Mouse (Mus musculus) stomach, embryonic 14.5 days (tissue): ENCODE results near the gene Timp2. TPM values are rescaled to one million over a fixed set of nuclear protein-coding genes. Genes with fewer than 3 reads are reported as not detected.

Experiments
- ATAC-seq: fragments of 200-750 bp; cut with Nextera tagmentation; 2 replicates; pipeline ENCODE4 v1.8.0; 2017; ENCODE audit warnings: low read depth, moderate TSS enrichment; ENCODE audit not compliant: insufficient number of reproducible peaks, insufficient read depth, low FRiP score
- H3K27ac ChIP-seq: fragments of 300-500 bp; sonication (generic); 2 replicates; pipeline ENCODE4 v1.5.1; 2014; ENCODE audit warnings: mild to moderate bottlenecking, low read length, moderate library complexity, mixed read lengths
- H3K27me3 ChIP-seq: fragments of 300-500 bp; sonication (generic); 2 replicates; pipeline ENCODE4 v1.6.1; 2014; ENCODE audit warnings: low read length, control low read depth, mixed read lengths; ENCODE audit not compliant: control insufficient read depth, insufficient read depth
- H3K36me3 ChIP-seq: fragments of 300-500 bp; sonication (generic); 2 replicates; pipeline ENCODE4 v1.6.1; 2014; ENCODE audit warnings: mild to moderate bottlenecking, control low read depth, low read length, moderate library complexity, mixed read lengths; ENCODE audit not compliant: control insufficient read depth, insufficient read depth
- H3K4me1 ChIP-seq: fragments of 300-500 bp; sonication (generic); 2 replicates; pipeline ENCODE4 v1.6.1; 2014; ENCODE audit warnings: low read length, control low read depth, mixed read lengths; ENCODE audit not compliant: control insufficient read depth, insufficient read depth
- H3K4me2 ChIP-seq: fragments of 300-500 bp; sonication (generic); replicated peaks from 2 replicates; pipeline ENCODE4 v1.6.1; 2014; ENCODE audit warnings: low read depth, low read length, control low read depth
- H3K4me3 ChIP-seq: fragments of 300-500 bp; sonication (generic); 2 replicates; pipeline ENCODE4 v1.5.1; 2014; ENCODE audit warnings: low read depth, low read length, control low read depth
- H3K9ac ChIP-seq: fragments of 300-500 bp; sonication (generic); replicated peaks from 2 replicates; pipeline ENCODE4 v1.6.1; 2014; ENCODE audit warnings: low read depth, mild to moderate bottlenecking, control low read depth, low read length, moderate library complexity, mixed read lengths
- H3K9me3 ChIP-seq: fragments of 300-500 bp; sonication (generic); 2 replicates; pipeline ENCODE4 v1.6.1; 2016; ENCODE audit warnings: low read depth, low read length, control low read depth; ENCODE audit not compliant: control insufficient read depth
- WGBS: fragments of 180-500 bp; shearing (Covaris S2); extraction: QIAGEN DNeasy Blood & Tissue Kit; methylation state at CpG from one replicate; pipeline ENCODE4 v1.1.7; 2014; 5-methylcytosine and 5-hydroxymethylcytosine counted together
- polyA plus RNA-seq: library from polyadenylated mRNA; unstranded; fragments of >200 nt; fragmentation: Nextera tagmentation; extraction: Ambion mirVana; gene quantifications from 2 replicates; pipeline ENCODE4 v1.2.1, GENCODE M21; 2014

Gene Timp2
- polyA plus RNA-seq, 1 experiment from 2014 or later, result 101 TPM

DNA sequence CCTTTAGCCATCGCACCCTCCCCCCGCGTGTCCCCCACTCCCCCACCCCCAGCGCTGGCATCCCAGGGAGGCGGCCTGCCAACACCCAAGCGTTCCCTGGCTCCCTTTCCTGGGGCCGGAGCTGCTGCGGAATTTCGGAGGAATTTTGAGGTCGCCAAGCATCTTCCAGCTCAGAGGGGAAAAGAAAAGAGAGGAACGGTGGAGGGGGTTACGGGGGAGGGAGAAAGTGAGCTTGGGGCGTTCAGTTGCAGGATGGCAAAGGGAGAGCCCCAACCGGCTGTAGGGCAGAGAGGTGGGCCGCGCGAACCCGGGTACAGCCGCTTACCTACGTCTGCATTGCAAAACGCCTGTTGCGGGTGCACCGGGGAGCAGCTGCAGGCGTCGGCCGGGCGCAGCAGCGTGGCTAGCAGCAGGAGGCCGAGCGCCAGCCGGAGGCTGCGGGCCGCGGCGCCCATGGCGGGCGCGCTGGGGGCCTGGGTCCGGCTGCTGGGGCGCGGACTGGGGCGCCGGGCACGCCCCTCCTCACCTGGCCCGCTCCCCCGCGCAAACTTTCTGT is 826 bp downstream of the Timp2 start:
- WGBS, result under 1% methylated on average over 31 of the region's 47 CpGs

DNA sequence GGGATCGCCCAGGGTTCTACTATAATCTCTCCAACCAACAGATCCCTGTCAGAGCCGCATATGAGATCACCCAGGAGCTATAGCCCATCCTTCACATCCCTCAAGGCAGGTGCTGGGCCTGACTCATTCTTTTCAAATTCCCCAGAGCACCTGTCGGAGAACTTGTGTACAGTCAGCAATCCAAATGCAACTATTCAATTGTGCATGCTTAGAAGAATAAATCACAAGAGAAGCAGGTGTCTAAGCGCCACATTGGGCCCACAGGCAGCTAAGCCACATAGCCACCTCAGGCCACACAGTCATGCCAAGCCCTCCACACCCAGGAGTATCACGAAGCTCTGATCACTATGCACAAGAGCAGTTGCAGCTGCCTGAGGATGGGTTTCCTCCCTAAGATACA is 6.0 kb downstream of the Timp2 start:
- H3K36me3 ChIP-seq, result 0 out of 2 replicates have a peak, but pooled peaks cover 4% of the 10 kb centered on the region
- H3K9ac ChIP-seq, result no peak overlapping the region
- no peak overlapping the region for H3K4me2 ChIP-seq
- no peak for ATAC-seq
- H3K27me3 ChIP-seq, result no peaks in the 10 kb centered on the region
- no peak overlapping the region for H3K4me3 ChIP-seq
- H3K9me3 ChIP-seq, result no peaks in the 10 kb centered on the region
- WGBS, result 73% methylated on average over 5 of the region's 5 CpGs
- H3K27ac ChIP-seq, result no peak overlapping the region; the same call in 1 of the 2 replicates
- peaks cover 45% of the 10 kb centered on the region; the same call in 1 of the 2 replicates for H3K4me1 ChIP-seq

More for the DNA sequence above, 826 bp downstream of the Timp2 start:
- H3K4me2 ChIP-seq, result peak overlapping the region; percentile 70
- no peaks in the 10 kb centered on the region for H3K9me3 ChIP-seq
- no peaks in the 10 kb centered on the region for H3K27me3 ChIP-seq
- H3K27ac ChIP-seq, result peak overlapping the region; percentile 91
- ATAC-seq, result peak; percentile 50; the same call in 1 of the 2 replicates
- peak overlapping the region; percentile 79 for H3K4me3 ChIP-seq
- 0 out of 2 replicates have a peak, but pooled peaks cover 4% of the 10 kb centered on the region for H3K36me3 ChIP-seq
- H3K4me1 ChIP-seq, result peaks cover 17% of the 10 kb centered on the region; the same call in 1 of the 2 replicates
- H3K9ac ChIP-seq, result peak overlapping the region; percentile 92

DNA sequence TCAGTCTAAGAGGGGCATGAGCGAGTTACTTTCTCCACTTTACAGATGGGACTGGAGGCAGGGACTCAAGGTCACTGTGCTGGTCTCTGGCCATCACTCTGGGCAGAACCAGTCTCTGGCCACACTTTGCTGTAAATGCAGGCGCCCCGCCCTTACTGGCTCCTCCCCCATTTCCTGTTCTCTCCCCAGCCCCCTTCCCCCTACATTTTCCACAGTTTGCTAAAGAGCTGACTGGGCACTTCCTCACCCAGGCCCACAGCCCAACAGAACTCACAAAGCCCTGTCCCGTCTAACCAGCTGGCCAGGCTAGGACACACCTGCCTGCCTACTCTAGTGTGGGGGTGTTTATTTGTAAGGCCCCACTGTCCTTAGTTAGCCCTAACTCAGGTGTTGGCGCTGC is 6.7 kb downstream of the Timp2 start:
- WGBS, result 49% methylated on average over 5 of the region's 5 CpGs
- Histone ChIP-seq H3K4me2 (no peak overlapping the region), H3K27me3 (no peaks in the 10 kb centered on the region), H3K4me1 (peaks cover 42% of the 10 kb centered on the region; the same call in 1 of the 2 replicates), H3K9ac (0 out of 2 replicates have a peak overlapping the region, but pooled peaks have one; percentile 3), H3K36me3 (0 out of 2 replicates have a peak, but pooled peaks cover 4% of the 10 kb centered on the region), H3K27ac (peak overlapping the region; percentile 15; the same call in 1 of the 2 replicates), H3K9me3 (no peaks in the 10 kb centered on the region), H3K4me3 (no peak overlapping the region)
- ATAC-seq, result peak; percentile 51

GRCm38 (mm10) chr11:118348419-118348818 is 7.1 kb downstream of the Timp2 start:
- Histone ChIP-seq H3K4me2 (no peak overlapping the region), H3K9ac (no peak overlapping the region)

GRCm38 (mm10) chr11:118347911-118348310 is 7.6 kb downstream of the Timp2 start:
- Histone ChIP-seq H3K9me3 (no peaks in the 10 kb centered on the region), H3K4me3 (no peak overlapping the region), H3K4me2 (no peak overlapping the region), H3K36me3 (0 out of 2 replicates have a peak, but pooled peaks cover 4% of the 10 kb centered on the region), H3K27me3 (no peaks in the 10 kb centered on the region), H3K27ac (no peak overlapping the region; the same call in 1 of the 2 replicates), H3K4me1 (peaks cover 38% of the 10 kb centered on the region; the same call in 1 of the 2 replicates), H3K9ac (no peak overlapping the region)
- no peak for ATAC-seq
- 78% methylated on average over 12 of the region's 12 CpGs for WGBS

More at GRCm38 (mm10) chr11:118348419-118348818, 7.1 kb downstream of the Timp2 start:
- H3K27me3 ChIP-seq, result no peaks in the 10 kb centered on the region
- no peak overlapping the region for H3K4me3 ChIP-seq
- H3K4me1 ChIP-seq, result peaks cover 41% of the 10 kb centered on the region; the same call in 1 of the 2 replicates
- H3K9me3 ChIP-seq, result no peaks in the 10 kb centered on the region
- WGBS, result 48% methylated on average over 3 of the region's 3 CpGs
- H3K36me3 ChIP-seq, result 0 out of 2 replicates have a peak, but pooled peaks cover 4% of the 10 kb centered on the region
- ATAC-seq, result no peak
- H3K27ac ChIP-seq, result peak overlapping the region; percentile 15; the same call in 1 of the 2 replicates

- 90% methylated on average over 2 of the region's 2 CpGs for WGBS
- H3K4me1 ChIP-seq, result peaks cover 38% of the 10 kb centered on the region; the same call in 1 of the 2 replicates
- no peak overlapping the region for H3K9ac ChIP-seq
- ATAC-seq, result no peak
- peak overlapping the region; percentile 15; the same call in 1 of the 2 replicates for H3K27ac ChIP-seq
- no peak overlapping the region for H3K4me3 ChIP-seq
- no peak overlapping the region for H3K4me2 ChIP-seq
- 0 out of 2 replicates have a peak, but pooled peaks cover 3% of the 10 kb centered on the region for H3K36me3 ChIP-seq
- H3K27me3 ChIP-seq, result no peaks in the 10 kb centered on the region
- no peaks in the 10 kb centered on the region for H3K9me3 ChIP-seq
Measured at GRCm38 (mm10) chr11:118347391-118347790, 8.1 kb downstream of the Timp2 start.

DNA sequence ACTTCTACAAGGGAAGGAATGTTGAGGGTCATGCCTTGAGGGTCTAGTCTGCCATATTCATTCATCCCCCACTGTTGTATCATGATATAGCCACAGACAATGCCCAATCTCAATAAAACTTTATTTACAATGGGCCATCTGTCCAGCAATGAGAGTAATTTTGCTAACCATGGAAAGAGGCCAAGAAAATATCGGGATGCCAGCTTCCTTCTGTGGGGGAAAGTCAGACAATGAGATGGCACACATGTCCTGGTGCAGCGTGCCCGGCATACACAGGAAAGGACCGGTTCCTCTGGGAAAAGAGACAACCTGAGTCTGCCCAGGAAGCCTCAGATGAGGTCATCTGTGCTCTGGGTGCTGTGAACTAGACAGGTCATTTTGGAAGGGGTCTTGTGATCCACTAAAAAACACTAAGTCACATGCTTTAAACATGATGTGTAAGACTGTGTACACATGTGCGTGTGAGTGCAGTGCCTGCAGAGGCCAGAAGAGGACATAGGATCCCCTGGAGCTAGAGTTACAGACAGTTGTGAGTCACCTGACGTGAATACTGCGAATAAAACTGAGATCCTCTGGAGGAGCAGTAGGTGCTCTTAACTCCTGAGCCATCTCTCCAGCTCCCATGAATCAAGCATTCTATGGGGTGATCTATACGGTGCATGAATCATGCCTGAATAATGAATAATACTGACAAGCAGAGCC is 9.0 kb downstream of the Timp2 start:
- Histone ChIP-seq H3K27ac (no peak overlapping the region; the same call in 1 of the 2 replicates), H3K9ac (no peak overlapping the region), H3K4me1 (peaks cover 38% of the 10 kb centered on the region; the same call in 1 of the 2 replicates), H3K9me3 (no peaks in the 10 kb centered on the region), H3K4me2 (no peak overlapping the region), H3K27me3 (no peaks in the 10 kb centered on the region), H3K4me3 (no peak overlapping the region), H3K36me3 (no peaks in the 10 kb centered on the region)
- no peak for ATAC-seq
- 83% methylated on average over 8 of the region's 8 CpGs for WGBS

GRCm38 (mm10) chr11:118345693-118346092 is 9.8 kb downstream of the Timp2 start:
- ATAC-seq, result peak; percentile 21; the same call in 1 of the 2 replicates
- no peak overlapping the region for H3K9ac ChIP-seq
- WGBS, result 38% methylated on average over 4 of the region's 4 CpGs

More at GRCm38 (mm10) chr11:118345693-118346092, 9.8 kb downstream of the Timp2 start:
- Histone ChIP-seq H3K27me3 (no peaks in the 10 kb centered on the region), H3K9me3 (no peaks in the 10 kb centered on the region), H3K4me3 (no peak overlapping the region), H3K27ac (no peak overlapping the region; the same call in 1 of the 2 replicates), H3K4me2 (no peak overlapping the region), H3K36me3 (no peaks in the 10 kb centered on the region), H3K4me1 (peaks cover 38% of the 10 kb centered on the region; the same call in 1 of the 2 replicates)
